Mouse (Mus musculus): ENCODE results near the gene Eif4a2. TPM values are rescaled to one million over a fixed set of nuclear protein-coding genes. Genes with fewer than 3 reads are reported as not detected.

The Eif4a2 gene
- polyA plus RNA-seq, 1 experiment = 86.9 TPM

DNA sequence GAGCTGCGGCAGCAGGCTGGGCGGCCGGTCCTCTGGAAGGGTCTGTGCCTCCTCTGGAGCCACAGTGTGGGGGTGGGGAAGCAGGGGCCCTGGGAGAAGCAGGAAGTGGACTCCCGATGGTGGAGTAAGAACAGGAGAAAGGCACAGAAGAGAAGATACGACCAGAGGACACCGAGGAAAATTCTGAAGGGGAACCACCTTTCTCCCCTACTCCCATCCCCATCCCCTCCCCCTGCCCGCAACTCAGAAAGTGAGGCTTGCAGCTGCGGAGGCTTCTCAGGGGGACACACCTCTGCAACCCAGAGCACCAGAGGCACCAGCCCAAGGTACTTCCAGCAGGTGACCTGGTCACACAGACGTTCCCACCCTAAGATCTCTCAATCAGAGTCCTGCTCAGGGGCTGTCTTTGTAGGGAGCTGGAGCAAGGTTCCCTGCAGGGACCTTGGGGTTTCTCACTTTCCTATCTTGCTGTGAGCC, 7.1 kb upstream of the Eif4a2 start:
- Histone ChIP-seq H3K4me3 (ENCODE audit: insufficient read depth, poor library complexity, severe bottlenecking) (no peak overlapping the region), H3ac (ENCODE audit: control insufficient read depth, insufficient read length, low read depth) (no peak overlapping the region), H3K36me3 (ENCODE audit: control insufficient read depth, insufficient read depth) (no peaks in the 10 kb centered on the region), H3K79me2 (ENCODE audit: control insufficient read depth, insufficient read depth) (no peaks in the 10 kb centered on the region), H3K79me3 (ENCODE audit: low read depth) (no peaks in the 10 kb centered on the region), H3K27me3 (ENCODE audit: control insufficient read depth, insufficient read depth, insufficient read length) (no peaks in the 10 kb centered on the region)
- TF ChIP-seq MAX (IDR thresholded peaks at IDR 0.05) = no peak
- TF ChIP-seq FOSL1 (IDR thresholded peaks at IDR 0.05; ENCODE audit: insufficient read depth, low read length, poor library complexity, severe bottlenecking) = no peak
- TF ChIP-seq CTCF (IDR thresholded peaks at IDR 0.05; ENCODE audit: control insufficient read depth, insufficient read depth, insufficient read length) = no peak
- no peak for TF ChIP-seq MYOG (IDR thresholded peaks at IDR 0.05; ENCODE audit: control insufficient read depth, extremely low read depth, insufficient read length)
- TF ChIP-seq MYOD1 (IDR thresholded peaks at IDR 0.05; ENCODE audit: control insufficient read depth, insufficient read length, low read depth) = no peak
- TF ChIP-seq CEBPB (IDR thresholded peaks at IDR 0.05; ENCODE audit: low read depth) = no peak
- TF ChIP-seq USF1 (IDR thresholded peaks at IDR 0.05; ENCODE audit: low read depth) = no peak

DNA sequence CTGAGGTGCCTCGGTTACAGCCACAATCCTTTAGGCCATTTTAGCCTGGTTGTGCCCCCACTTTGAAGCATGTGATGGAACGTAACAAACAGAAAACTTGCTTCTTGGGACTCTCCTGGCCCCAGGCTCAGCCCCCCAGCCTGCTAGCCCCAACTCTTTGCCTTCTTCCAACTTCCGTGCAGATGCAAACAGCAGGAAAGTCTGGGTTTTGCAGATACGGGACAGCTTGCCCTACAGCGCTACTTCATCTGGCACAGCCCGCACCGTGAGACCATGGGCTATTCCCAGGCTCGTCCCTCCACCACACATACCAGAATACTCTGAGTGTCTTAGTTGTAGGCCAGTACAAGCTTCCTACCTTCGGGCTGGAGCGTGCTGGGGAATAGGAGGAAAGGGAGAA, 6.6 kb upstream of the Eif4a2 start:
- Histone ChIP-seq H3ac (ENCODE audit: control insufficient read depth, insufficient read length, low read depth) (no peak overlapping the region), H3K4me3 (ENCODE audit: insufficient read depth, poor library complexity, severe bottlenecking) (no peak overlapping the region), H3K79me2 (ENCODE audit: control insufficient read depth, insufficient read depth) (no peaks in the 10 kb centered on the region), H3K27me3 (ENCODE audit: control insufficient read depth, insufficient read depth, insufficient read length) (no peaks in the 10 kb centered on the region), H3K79me3 (ENCODE audit: low read depth) (no peaks in the 10 kb centered on the region), H3K36me3 (ENCODE audit: control insufficient read depth, insufficient read depth) (no peaks in the 10 kb centered on the region)
- TF ChIP-seq CEBPB (IDR thresholded peaks at IDR 0.05; ENCODE audit: low read depth) = no peak
- TF ChIP-seq MAX (IDR thresholded peaks at IDR 0.05) = no peak
- no peak for TF ChIP-seq USF1 (IDR thresholded peaks at IDR 0.05; ENCODE audit: low read depth)
- TF ChIP-seq CTCF (IDR thresholded peaks at IDR 0.05; ENCODE audit: control insufficient read depth, insufficient read depth, insufficient read length) = no peak
- TF ChIP-seq MYOG (IDR thresholded peaks at IDR 0.05; ENCODE audit: control insufficient read depth, extremely low read depth, insufficient read length) = no peak
- TF ChIP-seq FOSL1 (IDR thresholded peaks at IDR 0.05; ENCODE audit: insufficient read depth, low read length, poor library complexity, severe bottlenecking) = no peak
- no peak for TF ChIP-seq MYOD1 (IDR thresholded peaks at IDR 0.05; ENCODE audit: control insufficient read depth, insufficient read length, low read depth)

DNA sequence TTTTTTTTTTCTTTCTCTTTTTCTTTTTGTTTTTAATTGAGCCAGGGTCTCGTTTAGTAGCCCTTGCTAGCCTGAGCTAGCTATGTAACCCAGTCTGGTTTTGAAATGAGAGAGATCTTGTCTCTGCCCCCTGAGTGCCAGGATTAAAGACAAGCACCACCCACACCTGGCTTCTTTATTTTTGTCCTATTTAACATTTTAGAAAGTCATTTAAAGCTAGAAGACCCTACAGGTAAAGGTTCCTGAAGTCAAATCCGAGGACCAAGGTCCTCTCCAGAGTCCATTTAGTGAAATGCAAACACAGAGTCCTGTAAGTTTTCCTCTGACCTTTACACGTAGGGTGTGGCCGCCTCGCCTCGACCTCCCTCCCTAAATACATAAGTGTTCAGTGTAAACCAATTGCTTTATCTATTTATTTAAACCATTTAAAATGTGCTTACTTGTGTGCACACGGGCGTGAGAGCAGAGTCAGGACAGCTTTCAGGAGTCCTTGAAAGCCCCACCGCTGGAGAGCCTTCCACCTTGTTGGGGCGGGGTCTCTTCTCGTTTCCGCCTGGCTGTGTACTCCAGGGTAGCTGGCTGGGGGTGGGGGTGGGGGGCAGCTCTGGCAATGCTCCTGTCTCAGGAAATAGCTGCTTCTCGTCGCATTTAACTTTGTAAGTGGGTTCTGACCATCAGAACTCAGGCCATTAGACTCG, 4.8 kb upstream of the Eif4a2 start:
- Histone ChIP-seq H3K79me3 (ENCODE audit: low read depth) (no peaks in the 10 kb centered on the region), H3K27me3 (ENCODE audit: control insufficient read depth, insufficient read depth, insufficient read length) (no peaks in the 10 kb centered on the region), H3K79me2 (ENCODE audit: control insufficient read depth, insufficient read depth) (peaks cover 1% of the 10 kb centered on the region), H3K4me3 (ENCODE audit: insufficient read depth, poor library complexity, severe bottlenecking) (no peak overlapping the region), H3ac (ENCODE audit: control insufficient read depth, insufficient read length, low read depth) (no peak overlapping the region), H3K36me3 (ENCODE audit: control insufficient read depth, insufficient read depth) (no peaks in the 10 kb centered on the region)
- no peak for TF ChIP-seq CEBPB (IDR thresholded peaks at IDR 0.05; ENCODE audit: low read depth)
- TF ChIP-seq CTCF (IDR thresholded peaks at IDR 0.05; ENCODE audit: control insufficient read depth, insufficient read depth, insufficient read length) = no peak
- TF ChIP-seq MYOD1 (IDR thresholded peaks at IDR 0.05; ENCODE audit: control insufficient read depth, insufficient read length, low read depth) = no peak
- no peak for TF ChIP-seq USF1 (IDR thresholded peaks at IDR 0.05; ENCODE audit: low read depth)
- no peak for TF ChIP-seq MYOG (IDR thresholded peaks at IDR 0.05; ENCODE audit: control insufficient read depth, extremely low read depth, insufficient read length)
- TF ChIP-seq MAX (IDR thresholded peaks at IDR 0.05) = no peak
- no peak for TF ChIP-seq FOSL1 (IDR thresholded peaks at IDR 0.05; ENCODE audit: insufficient read depth, low read length, poor library complexity, severe bottlenecking)

DNA sequence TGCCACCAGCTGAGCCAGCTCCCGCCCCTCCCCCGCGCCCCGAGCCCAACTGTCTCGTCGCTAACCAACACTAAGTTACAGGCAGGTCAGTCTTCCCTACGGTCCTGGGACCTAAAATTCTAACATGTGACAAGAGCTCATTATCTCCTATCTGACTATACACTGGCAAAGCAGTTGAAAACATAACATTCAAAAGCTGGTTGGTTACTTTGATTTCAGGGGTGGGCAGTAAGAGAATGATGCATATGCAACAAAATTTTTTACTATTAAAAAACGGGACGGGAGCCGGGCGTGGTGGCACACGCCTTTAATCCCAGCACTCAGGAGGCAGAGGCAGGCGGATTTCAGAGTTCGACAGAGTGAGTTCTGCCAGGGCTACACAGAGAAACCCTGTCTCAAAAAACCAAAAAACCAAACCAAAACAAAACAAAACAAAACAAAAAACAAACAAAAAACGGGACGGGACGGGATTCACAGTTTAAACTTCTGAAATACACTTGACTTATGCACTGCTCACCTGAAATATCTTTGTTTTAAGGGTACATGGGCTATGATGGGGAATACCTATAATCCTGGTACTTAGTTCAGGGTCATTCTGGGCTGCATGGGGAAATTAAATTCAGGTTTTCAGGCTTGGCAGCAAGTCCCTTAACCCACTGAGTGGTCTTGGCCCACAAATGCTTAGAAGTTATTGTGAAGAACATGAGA, 4.1 kb upstream of the Eif4a2 start:
- TF ChIP-seq CEBPB (IDR thresholded peaks at IDR 0.05; ENCODE audit: low read depth) (no peak), MYOD1 (IDR thresholded peaks at IDR 0.05; ENCODE audit: control insufficient read depth, insufficient read length, low read depth) (no peak), USF1 (IDR thresholded peaks at IDR 0.05; ENCODE audit: low read depth) (no peak), CTCF (IDR thresholded peaks at IDR 0.05; ENCODE audit: control insufficient read depth, insufficient read depth, insufficient read length) (no peak), MYOG (IDR thresholded peaks at IDR 0.05; ENCODE audit: control insufficient read depth, extremely low read depth, insufficient read length) (no peak), FOSL1 (IDR thresholded peaks at IDR 0.05; ENCODE audit: insufficient read depth, low read length, poor library complexity, severe bottlenecking) (no peak), MAX (IDR thresholded peaks at IDR 0.05) (no peak)
- Histone ChIP-seq H3K36me3 (ENCODE audit: control insufficient read depth, insufficient read depth) (no peaks in the 10 kb centered on the region), H3ac (ENCODE audit: control insufficient read depth, insufficient read length, low read depth) (no peak overlapping the region), H3K79me2 (ENCODE audit: control insufficient read depth, insufficient read depth) (peaks cover 8% of the 10 kb centered on the region), H3K27me3 (ENCODE audit: control insufficient read depth, insufficient read depth, insufficient read length) (no peaks in the 10 kb centered on the region), H3K79me3 (ENCODE audit: low read depth) (peaks cover 6% of the 10 kb centered on the region), H3K4me3 (ENCODE audit: insufficient read depth, poor library complexity, severe bottlenecking) (no peak overlapping the region)

DNA sequence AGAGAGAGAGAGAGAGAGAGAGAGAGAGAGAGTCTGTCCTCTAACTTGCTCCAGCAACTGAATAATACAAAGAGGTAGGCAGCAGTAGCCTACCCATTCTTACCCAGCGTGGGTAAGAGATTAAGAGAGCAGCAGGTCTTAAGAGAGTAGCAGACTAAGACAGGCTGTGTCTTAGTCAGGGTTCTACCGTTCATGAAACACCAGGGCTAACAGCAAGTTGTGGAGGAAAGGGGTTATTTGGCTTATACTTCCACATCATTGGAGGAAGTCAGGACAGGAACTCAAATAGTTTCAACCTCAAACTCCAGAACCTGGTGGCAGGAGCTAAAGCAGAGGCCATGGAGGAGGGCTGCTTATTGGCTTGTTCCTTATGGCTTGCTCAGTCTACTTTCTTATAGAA, 3.4 kb upstream of the Eif4a2 start:
- Histone ChIP-seq H3K27me3 (ENCODE audit: control insufficient read depth, insufficient read depth, insufficient read length) (no peaks in the 10 kb centered on the region), H3K79me2 (ENCODE audit: control insufficient read depth, insufficient read depth) (peaks cover 15% of the 10 kb centered on the region), H3K79me3 (ENCODE audit: low read depth) (peaks cover 13% of the 10 kb centered on the region), H3ac (ENCODE audit: control insufficient read depth, insufficient read length, low read depth) (no peak overlapping the region), H3K36me3 (ENCODE audit: control insufficient read depth, insufficient read depth) (peaks cover 6% of the 10 kb centered on the region), H3K4me3 (ENCODE audit: insufficient read depth, poor library complexity, severe bottlenecking) (no peak overlapping the region)
- TF ChIP-seq MYOD1 (IDR thresholded peaks at IDR 0.05; ENCODE audit: control insufficient read depth, insufficient read length, low read depth) (no peak), CTCF (IDR thresholded peaks at IDR 0.05; ENCODE audit: control insufficient read depth, insufficient read depth, insufficient read length) (no peak), USF1 (IDR thresholded peaks at IDR 0.05; ENCODE audit: low read depth) (no peak), CEBPB (IDR thresholded peaks at IDR 0.05; ENCODE audit: low read depth) (no peak), MAX (IDR thresholded peaks at IDR 0.05) (no peak), FOSL1 (IDR thresholded peaks at IDR 0.05; ENCODE audit: insufficient read depth, low read length, poor library complexity, severe bottlenecking) (no peak), MYOG (IDR thresholded peaks at IDR 0.05; ENCODE audit: control insufficient read depth, extremely low read depth, insufficient read length) (no peak)
